Mouse (Mus musculus) C2C12 (cell line): ENCODE results near the gene Vwa3b.

Experiments
- CEBPB ChIP-seq: IDR thresholded peaks from one replicate; pipeline ENCODE4 v1.6.1; 2011; ENCODE audit warnings: low read depth, mild to moderate bottlenecking, control low read depth, moderate library complexity
- CTCF ChIP-seq: IDR thresholded peaks from one replicate; pipeline ENCODE4 v1.5.1; 2011; ENCODE audit not compliant: control insufficient read depth, insufficient read depth, insufficient read length
- MAX ChIP-seq: IDR thresholded peaks from one replicate; pipeline ENCODE4 v1.6.1; 2011; ENCODE audit warnings: mild to moderate bottlenecking, control low read depth
- MYOG ChIP-seq: IDR thresholded peaks from one replicate; pipeline ENCODE4 v1.6.1; 2011; ENCODE audit not compliant: control insufficient read depth, insufficient read length; ENCODE audit errors: extremely low read depth
- USF1 ChIP-seq: IDR thresholded peaks from one replicate; pipeline ENCODE4 v1.6.1; 2011; ENCODE audit warnings: low read depth, mild to moderate bottlenecking, control low read depth, moderate library complexity

DNA sequence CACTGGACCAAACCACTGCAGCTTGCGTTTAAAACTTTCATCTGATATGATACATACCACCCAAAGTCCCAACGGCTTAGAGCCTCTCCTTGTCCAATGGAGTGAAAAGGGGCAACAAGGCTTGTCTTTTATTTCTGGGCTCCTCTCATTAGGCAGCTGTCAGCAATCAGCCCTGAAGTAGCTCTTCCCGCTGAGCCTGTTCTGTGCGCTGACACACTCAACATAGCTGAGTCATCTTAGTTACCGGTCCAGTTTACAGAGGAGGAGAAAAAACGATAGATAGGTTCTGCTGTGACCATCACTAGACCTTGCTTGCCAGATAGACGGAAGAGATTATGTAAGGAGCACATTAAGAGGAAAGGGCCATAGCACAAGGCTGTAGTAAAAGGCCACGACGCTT, 50.9 kb downstream of the Vwa3b start:
- no peak for TF ChIP-seq CTCF
- TF ChIP-seq USF1, result no peak
- TF ChIP-seq MAX, result no peak
- no peak for TF ChIP-seq CEBPB
- TF ChIP-seq MYOG, result no peak
